Mouse (Mus musculus): ENCODE measurements at regions not wholly inside any gene's neighbourhood (a gene's known extent, or its start where the extent isn't known, plus 50 kb on each side); places are given as distances from the start of the nearest gene placed in this dataset.
A peak's percentile ranks its signal among the peaks of the same experiment; 100 is the strongest.

- DNase-seq (ENCODE audit: extremely low spot score, low spot score): peak; percentile 36
These were observed 239.7 kb downstream of the Cryba4 start for GRCm38 (mm10) chr5:112012505-112013164.

GRCm38 (mm10) chr5:112018925-112019324 lies 233.4 kb downstream of the Cryba4 start:
- no peak for DNase-seq (ENCODE audit: extremely low spot score, low spot score)

GRCm38 (mm10) chr5:112020882-112021281 lies 231.4 kb downstream of the Cryba4 start:
- no peak for DNase-seq (ENCODE audit: extremely low spot score, low spot score)

- DNase-seq (ENCODE audit: extremely low spot score, low spot score): peak; percentile 42
These were observed 222.4 kb downstream of the Cryba4 start for GRCm38 (mm10) chr5:112029955-112030354.

GRCm38 (mm10) chr5:112032036-112032435 lies 220.3 kb downstream of the Cryba4 start:
- DNase-seq (ENCODE audit: extremely low spot score, low spot score): no peak

- no peak for DNase-seq (ENCODE audit: extremely low spot score, low spot score)
These were observed 216.9 kb downstream of the Cryba4 start for GRCm38 (mm10) chr5:112035426-112035825.

- DNase-seq (ENCODE audit: extremely low spot score, low spot score): no peak
These were observed 215.2 kb downstream of the Cryba4 start for GRCm38 (mm10) chr5:112037080-112037479.

GRCm38 (mm10) chr5:112039645-112040372 lies 212.5 kb downstream of the Cryba4 start:
- no peak for DNase-seq (ENCODE audit: extremely low spot score, low spot score)

GRCm38 (mm10) chr5:112040678-112041077 lies 211.6 kb downstream of the Cryba4 start:
- no peak for DNase-seq (ENCODE audit: extremely low spot score, low spot score)

GRCm38 (mm10) chr5:112041285-112041684 lies 211.0 kb downstream of the Cryba4 start:
- DNase-seq (ENCODE audit: extremely low spot score, low spot score): no peak

GRCm38 (mm10) chr5:112042236-112042635 lies 210.1 kb downstream of the Cryba4 start:
- DNase-seq (ENCODE audit: extremely low spot score, low spot score): no peak

- no peak for DNase-seq (ENCODE audit: extremely low spot score, low spot score)
These were observed 202.1 kb downstream of the Cryba4 start for GRCm38 (mm10) chr5:112050046-112050782.

- DNase-seq (ENCODE audit: extremely low spot score, low spot score): no peak
These were observed 201.4 kb downstream of the Cryba4 start for GRCm38 (mm10) chr5:112050906-112051305.

GRCm38 (mm10) chr5:112051786-112052185 lies 200.5 kb downstream of the Cryba4 start:
- DNase-seq (ENCODE audit: extremely low spot score, low spot score): no peak

- no peak for DNase-seq (ENCODE audit: extremely low spot score, low spot score)
These were observed 198.6 kb downstream of the Cryba4 start for GRCm38 (mm10) chr5:112053600-112054155.

- DNase-seq (ENCODE audit: extremely low spot score, low spot score): no peak
These were observed 197.3 kb downstream of the Cryba4 start for GRCm38 (mm10) chr5:112055018-112055417.

- no peak for DNase-seq (ENCODE audit: extremely low spot score, low spot score)
These were observed 182.4 kb downstream of the Cryba4 start for GRCm38 (mm10) chr5:112069917-112070316.

- DNase-seq (ENCODE audit: extremely low spot score, low spot score): no peak
These were observed 179.9 kb downstream of the Cryba4 start for GRCm38 (mm10) chr5:112072456-112072855.

GRCm38 (mm10) chr5:112077097-112077496 lies 175.2 kb downstream of the Cryba4 start:
- DNase-seq (ENCODE audit: extremely low spot score, low spot score): peak; percentile 22

- peak; percentile 58 for DNase-seq (ENCODE audit: extremely low spot score, low spot score)
These were observed 174.3 kb downstream of the Cryba4 start for GRCm38 (mm10) chr5:112077840-112078600.

- no peak for DNase-seq (ENCODE audit: extremely low spot score, low spot score)
These were observed 171.3 kb downstream of the Cryba4 start for GRCm38 (mm10) chr5:112081006-112081405.
